Mouse (Mus musculus) left cerebral cortex, adult 2 months (tissue): Measurements from ENCODE around the gene Zp3. TPM values are rescaled to one million over a fixed set of nuclear protein-coding genes. Genes with fewer than 3 reads are reported as not detected.
A peak's percentile ranks its signal among the peaks of the same experiment; 100 is the strongest.

Source experiments
- DNase-seq, 2 experiments: peaks; one replicate each; pipeline ENCODE4 v3.0.0; 2021 to 2022; ENCODE audit warnings: low spot score in 2 of 2, mixed read lengths in 1 of 2; ENCODE audit errors: extremely low spot score in 1 of 2
- H3K27ac ChIP-seq: fragments of 200-600 bp; 2 replicates; pipeline ENCODE4 v1.8.1; 2022
- H3K4me3 ChIP-seq: fragments of 200-600 bp; 2 replicates; pipeline ENCODE4 v1.8.1; 2022
- CTCF ChIP-seq: fragments of 200-600 bp; IDR thresholded peaks from 2 replicates; pipeline ENCODE4 v1.8.1; 2022; ENCODE audit warnings: antibody characterized with exemption, mild to moderate bottlenecking, moderate library complexity
- intact Hi-C: fragments of 180-260 bp; cut with DNase I; formaldehyde crosslinking; loops from one replicate; pipeline ENCODE4 v1.15.1; 2025
- long read RNA-seq, 2 experiments: library from polyadenylated mRNA; stranded (forward); transcript quantifications; one replicate each; pipeline ENCODE4 v2.0.0; 2021; ENCODE audit warnings: borderline mapping rate in 2 of 2
- total RNA-seq, 2 experiments: library from RNA; stranded (reverse); gene quantifications; 2 replicates each; pipeline ENCODE4 v1.2.3; 2021

The Zp3 gene
- not detected for total RNA-seq
- long read RNA-seq, experiment 1, result 0 reads
- long read RNA-seq, experiment 2, result 0 reads

- TF ChIP-seq CTCF, result no peak
- intact Hi-C loops, result loop anchor here (5.0 kb wide), 1 partner anchor 207 kb away; no protein-coding TSS in a partner anchor
- Histone ChIP-seq H3K27ac (no peak within 1 kb of the TSS), H3K4me3 (no peak within 1 kb of the TSS)
- no peak for DNase-seq
Measured at GRCm38 (mm10) chr5:135979904-135980303, at the start of gene Zp3. Gene Zp3, plus strand, starts transcription at chr5:135980099.

- no peak for DNase-seq
- TF ChIP-seq CTCF, result no peak
- intact Hi-C loops, result loop anchor here (10.0 kb wide), 1 partner anchor 747 kb away; the partner anchor contains the start of gene Baz1b
Measured at GRCm38 (mm10) chr5:135931526-135931925, 48.4 kb upstream of the Zp3 start.

GRCm38 (mm10) chr5:135932359-135932758, 47.5 kb upstream of the Zp3 start:
- no peak for DNase-seq
- Histone ChIP-seq H3K4me3 (peak overlapping the region; percentile 85), H3K27ac (peak overlapping the region; percentile 94)
- no peak for TF ChIP-seq CTCF
- intact Hi-C loops, result loop anchor here (10.0 kb wide), 1 partner anchor 748 kb away; the partner anchor contains the start of gene Baz1b

More at GRCm38 (mm10) chr5:135931526-135931925, 48.4 kb upstream of the Zp3 start:
- H3K27ac ChIP-seq, result peak overlapping the region; percentile 53; the same call in 1 of the 2 replicates
- peak overlapping the region; percentile 85 for H3K4me3 ChIP-seq

DNA sequence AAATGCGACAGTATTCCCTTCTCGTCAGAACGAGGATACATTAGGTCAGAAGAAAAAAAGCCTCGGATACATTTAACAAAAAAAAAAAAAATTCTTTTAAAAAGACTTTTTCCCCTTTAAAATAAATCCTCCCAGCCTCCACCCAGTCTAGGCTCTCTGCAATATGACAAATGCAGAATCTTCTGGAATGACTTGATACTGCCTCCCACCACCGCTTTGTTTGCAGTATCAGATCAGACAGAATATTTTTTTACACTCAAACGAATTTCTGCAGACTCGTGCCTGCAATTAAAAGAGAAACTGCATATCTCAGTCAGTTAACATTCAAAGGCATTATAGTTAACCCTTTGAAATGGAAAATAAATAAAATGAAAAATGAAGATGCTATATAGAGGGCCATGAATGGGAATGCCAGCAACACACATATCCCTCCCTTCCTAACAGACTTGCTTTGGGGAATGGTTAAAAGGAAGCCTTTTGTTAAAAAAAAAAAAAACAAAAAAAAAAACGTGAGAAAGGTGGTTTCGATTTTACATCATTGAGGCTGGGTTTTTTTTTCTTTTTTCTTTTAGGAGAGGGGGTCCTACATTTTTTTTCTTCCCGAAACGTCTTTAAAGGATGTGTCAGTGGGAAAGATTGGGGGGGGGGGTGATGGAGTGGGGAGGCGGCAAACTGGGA, 46.5 kb upstream of the Zp3 start:
- TF ChIP-seq CTCF, result no peak
- intact Hi-C loops, result loop anchor here (10.0 kb wide), 1 partner anchor 749 kb away; the partner anchor contains the start of gene Baz1b
- Histone ChIP-seq H3K27ac (peak overlapping the region; percentile 94), H3K4me3 (peak overlapping the region; percentile 85)
- DNase-seq, result no peak

- DNase-seq, result peak; percentile 70 to 74
- TF ChIP-seq CTCF, result no peak
- H3K27ac ChIP-seq, result peak overlapping the region; percentile 94
- intact Hi-C loops, result loop anchor here (1.0 to 10.0 kb wide), 4 partner anchors 23 to 749 kb away; partner anchors contain the start of gene Baz1b
- H3K4me3 ChIP-seq, result peak overlapping the region; percentile 85
Measured at GRCm38 (mm10) chr5:135933900-135934441, 45.9 kb upstream of the Zp3 start.

- peak; percentile 70 for TF ChIP-seq CTCF
- Histone ChIP-seq H3K27ac (peak within 1 kb of the TSS; percentile 94), H3K4me3 (peak within 1 kb of the TSS; percentile 85)
- peak; percentile 97 to 98 for DNase-seq
- intact Hi-C loops, result loop anchor here (1.0 to 10.0 kb wide), 4 partner anchors 23 to 750 kb away; partner anchors contain the start of gene Baz1b
Measured at GRCm38 (mm10) chr5:135934481-135935175, 45.3 kb upstream of the Zp3 start, which contains the start of gene Ywhag. Gene Ywhag, minus strand, starts transcription at chr5:135934616.

- peak overlapping the region; percentile 85 for H3K4me3 ChIP-seq
- TF ChIP-seq CTCF, result no peak
- intact Hi-C loops, result loop anchor here (10.0 kb wide), 1 partner anchor 750 kb away; the partner anchor contains the start of gene Baz1b
- H3K27ac ChIP-seq, result peak overlapping the region; percentile 94
- DNase-seq, result no peak
Measured at GRCm38 (mm10) chr5:135935176-135935523, 44.7 kb upstream of the Zp3 start.

GRCm38 (mm10) chr5:135935641-135936190, 44.2 kb upstream of the Zp3 start:
- intact Hi-C loops, result loop anchor here (10.0 kb wide), 1 partner anchor 751 kb away; the partner anchor contains the start of gene Baz1b
- no peak for TF ChIP-seq CTCF
- Histone ChIP-seq H3K4me3 (no peak overlapping the region), H3K27ac (peak overlapping the region; percentile 94)
- DNase-seq, result no peak

DNA sequence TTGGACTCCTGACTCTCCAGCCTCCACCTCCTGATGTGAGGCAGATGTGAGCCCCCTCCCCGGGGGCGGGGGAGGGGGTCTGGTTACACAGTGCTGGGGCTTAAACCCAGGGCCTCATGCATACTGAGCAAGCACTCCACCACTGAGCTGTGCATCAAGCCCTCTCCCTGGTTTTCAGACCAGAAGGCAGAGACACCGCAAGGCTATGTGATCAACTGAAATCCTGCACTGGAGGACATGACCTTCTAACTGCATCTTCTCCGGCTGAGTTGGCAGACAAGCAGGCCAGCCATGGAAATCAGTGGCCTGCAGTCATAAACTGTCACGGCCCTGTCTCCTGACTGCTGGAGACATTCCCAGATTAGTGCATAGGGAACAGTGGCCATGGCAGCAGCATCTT, 39.3 kb upstream of the Zp3 start:
- no peak for TF ChIP-seq CTCF
- no peak for DNase-seq
- intact Hi-C loops, result no loop called here
- no peak overlapping the region for H3K4me3 ChIP-seq
- H3K27ac ChIP-seq, result no peak overlapping the region

DNA sequence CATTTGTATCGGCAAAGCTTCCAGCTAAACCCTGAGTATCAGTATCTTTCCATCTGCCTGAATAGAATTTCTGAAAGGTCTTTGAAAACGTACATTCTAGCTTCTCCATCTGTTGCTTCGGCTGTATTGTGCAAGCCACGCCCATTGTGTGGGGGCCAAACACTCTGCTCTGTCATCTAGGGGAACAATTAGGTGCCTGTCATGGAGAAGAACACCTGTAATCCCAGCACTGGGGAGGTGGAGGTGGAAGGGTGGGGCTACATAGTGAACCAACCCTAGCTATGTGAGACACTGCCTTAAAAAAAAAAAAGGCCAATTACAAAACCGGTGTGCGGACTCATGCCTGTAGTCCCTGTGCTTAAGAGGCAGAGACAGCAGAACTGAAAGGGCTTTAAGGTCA, 37.2 kb upstream of the Zp3 start:
- Histone ChIP-seq H3K27ac (no peak overlapping the region), H3K4me3 (no peak overlapping the region)
- no peak for DNase-seq
- intact Hi-C loops, result no loop called here
- no peak for TF ChIP-seq CTCF

DNA sequence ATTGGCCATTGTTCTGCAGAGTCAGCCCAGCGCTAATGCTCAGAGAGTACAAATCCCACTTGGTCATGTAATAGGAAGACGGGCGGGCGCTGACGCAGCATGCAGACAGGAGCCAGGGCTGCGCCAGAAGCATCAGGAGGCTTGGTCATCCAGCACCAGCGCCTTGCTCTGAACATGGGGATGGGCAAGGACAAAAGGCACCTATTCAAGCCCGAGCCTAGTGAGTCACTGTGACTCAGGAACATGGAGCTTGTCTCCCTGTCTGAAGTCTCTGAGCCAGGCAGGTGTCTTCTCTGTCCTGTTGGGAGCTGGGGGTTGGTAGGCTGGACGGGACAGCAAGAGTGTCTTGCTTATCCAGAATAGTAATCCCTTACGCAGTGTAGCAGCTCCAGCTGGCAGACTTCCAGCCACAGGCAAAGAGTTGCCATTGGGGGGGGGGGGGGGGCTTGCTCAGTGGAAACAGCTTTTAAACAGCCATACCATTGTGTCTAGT, 33.9 kb upstream of the Zp3 start:
- no peak overlapping the region for H3K27ac ChIP-seq
- intact Hi-C loops, result no loop called here
- no peak for DNase-seq
- H3K4me3 ChIP-seq, result no peak overlapping the region
- no peak for TF ChIP-seq CTCF
